Mouse (Mus musculus) c-Kit-positive CD71-negative TER-119-negative erythroid progenitor cells, embryonic 14.5 days (primary cell): ENCODE results near the gene Heatr5b.

Experiments
- DNase-seq: peaks from one replicate; pipeline ENCODE4 v3.0.0-alpha.2; 2013; ENCODE audit warnings: low read depth

Gene Heatr5b

DNA sequence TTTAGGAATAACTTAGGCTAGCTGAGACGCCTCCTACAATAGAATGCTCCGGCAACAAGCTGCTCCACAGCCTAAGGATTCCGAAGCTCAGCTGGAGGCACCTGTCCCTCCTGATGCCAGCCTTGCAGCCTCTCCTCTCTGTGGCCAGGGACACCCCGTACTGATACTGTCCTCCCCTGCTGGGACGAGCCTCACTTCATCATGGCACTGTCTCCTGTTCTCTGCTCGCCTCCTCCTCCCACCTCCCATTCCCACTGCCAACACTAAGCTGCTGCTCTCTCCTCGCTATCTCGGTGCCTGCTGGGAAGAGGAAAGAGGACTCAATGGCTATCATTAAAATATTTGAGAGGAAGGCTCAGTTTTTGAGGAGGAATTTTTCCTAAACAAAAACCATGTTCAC is 67.6 kb downstream of the Heatr5b start:
- DNase-seq = no peak

DNA sequence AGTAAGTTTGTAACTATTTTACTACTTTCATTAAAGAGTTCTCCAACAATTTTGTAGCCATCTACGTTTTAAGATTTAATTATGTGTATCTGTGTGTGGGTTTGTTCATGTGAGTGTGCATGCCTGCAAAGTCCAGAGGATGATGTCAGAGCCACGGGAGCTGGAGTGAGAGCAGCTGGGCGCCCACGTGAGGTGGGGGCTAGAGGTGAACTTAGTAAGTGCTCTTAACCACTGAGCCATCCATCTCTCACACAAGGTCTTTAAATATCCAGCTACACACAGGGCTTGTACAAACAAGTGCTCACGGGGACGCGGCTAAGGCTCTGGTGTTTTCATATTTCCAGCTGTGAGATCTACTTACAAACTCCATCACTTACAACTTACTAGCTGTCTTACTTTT is 69.1 kb downstream of the Heatr5b start:
- DNase-seq = no peak

DNA sequence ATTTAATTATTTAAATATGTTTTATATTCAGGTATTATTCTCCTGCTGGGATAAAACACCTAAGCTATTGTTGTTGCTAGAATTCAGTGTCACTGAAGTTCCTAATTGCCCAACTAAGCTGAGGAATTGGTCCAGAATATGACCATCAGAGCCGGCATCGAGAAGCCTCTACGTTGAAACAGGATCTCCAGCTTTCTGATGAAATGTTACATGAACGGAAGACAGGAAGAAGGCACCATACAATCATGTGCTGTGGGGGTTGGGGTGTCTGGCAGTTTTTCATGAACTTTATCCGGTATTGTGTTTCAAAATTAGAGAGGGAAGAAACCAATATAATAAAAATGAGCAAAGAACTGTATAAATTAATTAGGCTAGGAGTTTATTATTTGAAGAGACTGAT is 71.9 kb downstream of the Heatr5b start:
- DNase-seq = no peak

DNA sequence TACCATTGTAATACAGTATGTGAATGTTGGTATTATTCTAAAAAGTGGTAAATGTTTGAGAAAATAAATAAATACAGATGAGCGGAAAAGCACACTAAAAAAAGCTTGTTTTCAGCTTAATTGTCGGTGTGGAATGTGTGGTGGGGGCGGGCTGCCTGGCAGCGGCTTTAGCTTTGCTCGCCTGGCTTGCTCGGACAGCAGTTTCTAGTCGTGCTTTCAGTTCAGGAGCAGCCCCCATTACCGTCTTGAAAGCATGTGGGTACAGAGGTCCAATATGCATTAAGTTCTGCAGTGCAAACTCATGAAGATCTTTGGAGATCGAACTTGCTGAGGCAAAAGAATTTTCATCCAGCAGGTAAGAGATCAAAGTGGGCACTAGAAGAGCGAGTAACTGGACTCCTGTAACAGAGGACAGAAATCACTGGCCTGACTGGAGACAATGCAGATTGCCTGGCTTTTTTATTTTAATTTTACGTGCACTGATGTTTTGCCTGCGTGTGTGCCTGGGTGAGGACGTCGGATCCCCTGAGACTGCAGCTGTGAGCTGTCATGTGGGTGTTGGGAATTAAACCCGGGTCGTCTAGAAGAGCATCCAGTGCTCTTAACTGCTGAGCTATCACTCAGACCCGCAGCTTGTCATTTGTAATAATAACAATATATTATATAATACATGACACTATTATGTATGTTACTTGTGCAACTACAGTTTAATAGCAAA is 82.1 kb downstream of the Heatr5b start:
- DNase-seq = no peak

DNA sequence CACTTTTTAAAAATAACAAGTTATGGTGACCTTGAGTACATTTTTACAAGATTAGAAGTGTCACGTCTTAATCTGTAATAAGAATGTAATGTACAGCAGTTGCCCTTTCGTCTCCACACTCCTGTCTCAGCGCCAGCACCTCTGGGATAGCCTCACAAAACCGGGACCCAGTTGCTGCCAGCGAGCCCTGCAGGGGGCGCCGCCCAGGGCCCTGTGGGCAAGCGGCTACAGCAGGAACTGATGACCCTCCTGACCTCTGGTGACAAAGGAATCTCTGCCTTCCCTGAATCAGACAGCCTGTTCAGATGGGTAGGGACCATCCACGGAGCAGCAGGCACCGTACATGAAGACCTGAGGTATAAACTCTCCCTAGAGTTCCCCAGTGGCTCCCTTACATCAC is 83.1 kb downstream of the Heatr5b start:
- DNase-seq = no peak

DNA sequence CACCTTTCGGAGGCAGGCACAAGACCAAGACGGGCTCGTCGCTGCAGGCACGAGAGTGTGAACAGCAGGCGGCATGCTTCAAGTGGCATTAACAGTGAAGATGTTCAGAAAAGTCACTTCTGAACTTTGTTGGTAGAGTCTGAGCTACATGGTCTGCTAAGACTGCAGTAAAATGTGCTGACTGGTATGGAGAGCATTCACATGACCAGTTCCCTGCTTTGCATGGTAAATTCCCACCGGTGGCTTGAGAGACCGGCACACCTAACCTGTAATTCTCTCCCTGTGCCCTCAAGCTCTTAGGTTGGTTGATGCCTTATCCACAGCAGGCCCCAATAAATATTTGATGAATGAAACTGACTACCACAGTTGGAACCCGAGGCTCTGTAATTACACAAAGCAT is 86.7 kb downstream of the Heatr5b start:
- no peak for DNase-seq

DNA sequence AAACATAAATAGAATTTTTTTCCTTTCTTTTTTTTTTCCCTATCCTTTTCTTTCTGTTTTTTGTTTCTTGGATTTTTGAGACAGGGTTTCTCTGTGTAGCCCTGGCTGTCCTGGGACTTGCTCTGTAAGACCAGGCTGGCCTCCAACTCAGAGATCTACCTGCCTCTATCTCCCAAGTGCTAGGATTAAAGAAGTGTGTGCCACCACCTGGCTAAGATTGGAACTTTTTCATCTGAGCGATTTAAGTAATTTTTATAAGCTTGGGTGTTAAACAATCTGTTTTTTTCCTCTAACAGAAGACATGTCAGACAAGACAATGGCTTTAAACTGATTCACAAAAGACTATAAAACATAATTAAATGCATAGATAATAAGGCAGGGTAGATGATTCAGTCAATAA is 96.7 kb downstream of the Heatr5b start:
- no peak for DNase-seq

DNA sequence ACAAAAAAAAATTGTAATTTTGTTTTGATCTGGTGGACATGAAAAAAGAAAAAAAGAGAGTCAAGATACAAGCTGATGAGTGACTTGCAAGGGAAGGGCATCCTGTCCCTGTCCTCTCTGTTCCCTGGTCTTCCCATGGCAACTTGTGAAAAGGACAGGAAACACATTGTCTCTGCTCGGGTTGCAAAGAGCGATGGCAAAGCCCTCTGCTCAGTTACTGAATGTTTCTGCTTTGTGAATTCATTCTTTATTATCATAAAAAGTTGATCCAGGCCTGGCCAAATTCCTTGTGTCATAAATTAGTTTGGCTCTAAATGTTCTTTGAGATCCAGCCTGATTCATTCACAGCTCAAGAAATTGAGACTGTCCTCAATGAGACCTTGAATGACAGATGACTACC is 97.4 kb downstream of the Heatr5b start:
- no peak for DNase-seq

DNA sequence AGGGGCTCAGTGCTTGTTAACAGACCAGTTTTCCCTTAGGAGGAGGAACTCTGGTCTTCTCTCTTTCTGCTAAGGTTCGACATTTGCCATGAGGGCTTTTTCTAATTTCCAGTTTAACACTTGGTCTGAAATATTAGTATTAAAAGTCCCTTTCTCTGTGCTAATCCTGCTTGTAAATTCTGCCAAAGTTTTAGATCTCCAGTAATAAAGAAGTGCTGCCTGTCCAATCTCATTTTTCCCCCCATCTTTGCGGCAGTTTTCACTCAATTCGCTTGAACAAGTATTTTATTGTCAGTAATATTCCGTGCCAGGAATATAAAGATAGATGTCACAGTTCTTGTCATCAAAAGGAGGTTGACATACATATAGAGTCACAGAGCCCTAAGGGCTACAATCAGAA is 98.1 kb downstream of the Heatr5b start, which contains the start of gene Strn:
Gene Strn (minus strand): TSS at position 101 of the 400 bp plus-strand sequence.
- DNase-seq = no peak

DNA sequence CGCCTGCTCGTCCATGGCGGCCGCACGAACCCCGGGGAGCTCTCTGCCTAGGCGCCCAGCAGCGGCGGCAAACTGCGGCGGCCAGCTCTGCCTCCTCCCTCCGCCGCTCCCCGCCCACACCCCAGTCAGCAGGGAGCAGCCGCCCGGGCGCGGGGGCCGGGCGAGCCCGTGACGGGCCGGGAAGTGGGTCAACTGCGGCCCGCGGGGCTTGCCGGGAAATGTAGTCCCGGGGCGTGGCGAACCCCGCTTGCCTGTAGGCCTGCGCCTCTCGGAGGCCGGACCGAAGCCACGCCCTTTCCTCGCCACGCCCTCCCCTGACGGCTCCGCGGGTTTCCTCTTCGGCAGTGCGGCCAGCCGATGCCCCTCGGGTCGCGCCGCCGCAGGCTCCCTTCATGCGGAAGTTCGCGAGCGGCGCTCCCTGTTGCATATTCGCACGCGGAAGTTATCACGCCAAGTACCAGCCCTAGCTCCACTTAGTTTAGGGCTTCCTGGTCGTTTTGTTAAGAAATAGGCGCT is 98.6 kb downstream of the Heatr5b start:
- peak; percentile 97 for DNase-seq

DNA sequence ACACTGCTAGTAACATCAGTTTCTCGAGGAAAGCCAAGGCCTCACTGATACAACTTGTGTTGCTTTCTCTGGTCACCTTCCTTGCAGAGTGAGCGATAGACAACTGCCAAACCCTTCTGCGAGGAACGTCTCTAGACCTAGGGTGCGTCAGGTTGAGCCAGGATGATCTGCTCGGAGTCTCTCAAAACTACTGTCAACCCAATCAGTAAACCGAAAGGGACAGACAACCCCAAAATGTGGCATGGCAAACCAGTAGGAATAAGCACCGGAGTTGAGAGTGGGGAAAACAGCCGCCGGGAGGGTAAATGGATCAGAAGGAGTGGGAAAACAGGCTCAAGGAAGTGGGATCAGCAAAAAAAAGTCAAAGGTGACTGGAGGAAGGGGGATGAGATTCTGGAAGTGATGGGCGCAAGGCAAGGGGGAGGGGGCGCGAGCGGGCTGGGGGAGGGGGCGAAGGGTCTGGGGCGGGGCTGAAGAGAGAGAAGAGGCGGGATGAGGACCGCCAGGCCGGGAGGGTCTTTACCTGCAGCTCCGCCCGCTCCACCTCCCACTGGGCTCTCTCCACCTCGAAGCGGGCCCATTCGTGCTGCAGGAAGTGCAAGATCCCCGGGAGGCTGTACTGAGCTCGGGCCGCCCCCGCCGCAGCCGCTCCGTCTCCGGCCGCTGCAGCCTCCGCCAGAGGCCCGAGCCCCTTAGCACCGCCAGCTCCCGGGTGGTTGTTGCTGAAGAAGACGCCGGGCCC is 99.3 kb downstream of the Heatr5b start:
- no peak for DNase-seq

DNA sequence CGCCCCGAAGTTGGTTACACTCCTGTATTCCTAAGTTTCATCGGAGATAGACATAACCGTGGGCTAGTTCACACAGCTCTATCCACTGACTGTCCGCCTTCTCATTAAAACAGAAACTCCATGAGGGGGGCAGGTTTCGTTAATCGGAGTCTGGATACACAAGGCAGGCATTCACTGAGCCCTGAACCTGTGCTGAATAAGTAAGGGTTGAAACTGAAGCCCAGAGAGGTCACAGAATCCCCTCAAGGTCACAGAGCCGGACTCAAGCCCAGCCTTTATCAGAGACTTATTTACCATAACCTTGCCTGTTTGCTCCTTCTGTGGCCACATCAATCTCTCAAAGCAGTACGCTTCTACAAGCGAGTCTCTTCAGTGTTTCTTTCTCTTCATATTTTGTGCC is 100.4 kb downstream of the Heatr5b start:
- DNase-seq = no peak

DNA sequence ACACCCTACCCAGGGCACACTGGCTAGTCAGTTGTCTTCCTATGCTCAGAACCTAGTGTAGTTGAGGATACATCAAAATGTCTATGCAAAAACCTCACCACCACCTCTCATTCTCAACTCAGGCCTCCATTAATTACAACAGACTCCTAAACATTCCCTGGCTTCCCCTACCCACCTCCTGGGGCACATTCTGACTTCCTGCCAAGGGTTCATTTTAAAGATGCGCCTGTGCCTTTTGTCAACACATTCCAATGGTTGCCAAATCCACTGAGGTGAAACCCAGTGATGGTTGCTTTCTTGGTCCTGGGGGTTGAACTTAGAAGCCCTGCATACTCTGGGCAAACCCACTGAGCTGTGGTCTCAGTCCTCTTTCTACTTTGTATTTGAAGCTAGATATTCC is 103.1 kb downstream of the Heatr5b start:
- DNase-seq = no peak

DNA sequence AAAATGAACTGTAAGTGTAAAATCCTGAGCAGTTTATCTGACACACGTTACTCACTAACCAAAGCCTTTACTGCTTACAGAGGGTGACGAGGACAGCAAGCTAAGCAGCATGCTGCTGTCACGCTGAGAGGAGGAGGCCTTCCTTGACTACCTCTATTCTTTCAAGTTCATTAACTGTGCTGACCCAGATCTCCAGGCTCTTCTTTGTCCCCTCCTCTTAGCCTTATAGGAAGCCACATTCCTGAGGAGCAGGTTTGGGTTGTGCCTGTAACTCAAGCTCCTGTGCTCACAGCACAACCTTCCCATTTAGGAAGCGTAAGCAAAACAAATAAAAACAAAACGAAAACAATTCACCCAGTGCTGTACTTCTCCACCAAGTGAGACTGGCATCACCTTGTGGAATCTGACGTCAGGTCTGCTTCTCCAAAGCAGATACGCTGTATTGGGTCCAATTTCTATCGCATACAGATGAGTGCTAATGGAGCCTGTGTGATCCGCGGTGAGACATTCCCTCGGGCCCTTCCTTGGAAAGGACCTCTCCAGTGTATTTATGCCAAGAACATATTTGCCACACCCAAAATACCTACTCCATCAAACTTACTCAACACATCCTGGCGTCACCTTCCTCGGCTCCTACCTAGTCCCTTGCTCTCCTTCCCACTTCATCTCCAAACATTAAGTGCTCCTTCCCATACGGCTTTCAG is 108.3 kb downstream of the Heatr5b start:
- DNase-seq = no peak

DNA sequence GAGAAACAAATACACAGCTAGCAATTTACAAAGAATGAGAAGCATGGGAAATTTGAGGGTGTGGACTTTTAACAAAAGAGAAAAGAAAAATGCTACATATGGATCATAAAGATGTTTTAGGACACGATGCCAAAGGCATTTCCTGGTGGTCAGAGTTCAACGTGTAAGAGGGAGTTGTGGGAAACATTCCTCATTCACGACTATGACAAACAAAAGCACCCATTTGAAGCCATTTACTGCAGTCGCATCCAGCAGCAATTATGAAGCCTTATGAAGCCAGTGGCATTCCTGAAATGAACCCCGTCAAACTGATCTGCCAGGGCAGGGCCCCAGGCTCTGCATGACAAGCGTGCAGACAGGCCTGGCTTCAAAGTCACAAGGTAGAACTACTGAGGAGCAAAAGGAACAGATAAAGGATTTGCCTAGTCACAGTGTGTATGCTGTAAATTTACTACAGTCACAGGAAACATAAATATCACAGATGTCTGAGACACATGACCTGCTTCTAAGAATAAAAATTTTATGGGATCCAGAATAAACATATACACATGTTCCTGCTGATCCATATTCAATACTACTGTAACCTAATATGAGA is 110.6 kb downstream of the Heatr5b start:
- no peak for DNase-seq

DNA sequence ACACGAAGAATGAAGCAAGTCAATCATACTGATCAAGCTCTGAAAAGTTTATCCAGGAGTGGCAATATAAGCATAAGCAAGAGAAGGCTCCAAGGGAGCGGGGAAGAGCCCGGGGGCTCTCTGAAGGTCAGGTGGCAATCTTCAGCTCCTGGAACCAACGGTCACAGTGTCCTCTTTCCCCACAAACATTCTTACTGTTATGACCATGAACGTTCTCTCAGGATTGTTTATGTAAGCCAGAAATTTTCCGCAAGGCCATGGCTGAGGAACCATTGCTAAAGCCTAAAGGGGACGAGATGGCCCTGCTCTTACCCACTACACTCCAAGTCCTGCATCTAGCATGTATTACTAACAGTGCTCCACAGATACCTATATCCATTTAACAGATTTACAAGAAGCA is 113.5 kb downstream of the Heatr5b start:
- DNase-seq = no peak

DNA sequence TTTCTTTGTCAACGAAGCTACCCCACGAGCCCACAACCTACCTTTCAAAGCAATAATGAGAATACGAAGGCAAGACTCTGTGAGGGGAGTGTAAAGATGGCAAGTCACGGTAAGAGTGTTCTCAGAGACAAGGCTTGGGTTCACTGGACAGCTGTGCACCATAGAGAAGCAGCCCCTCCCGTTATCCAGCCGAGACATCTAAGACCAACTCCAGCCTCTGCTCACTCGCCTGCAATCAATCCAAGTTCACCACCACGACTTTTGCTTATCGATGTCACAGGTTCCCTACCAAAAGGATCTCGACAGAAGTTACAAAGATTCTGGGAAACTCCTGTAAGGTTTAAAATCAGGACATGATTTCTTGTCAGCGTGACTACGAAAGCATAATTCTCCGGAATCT is 116.1 kb downstream of the Heatr5b start:
- DNase-seq = no peak

DNA sequence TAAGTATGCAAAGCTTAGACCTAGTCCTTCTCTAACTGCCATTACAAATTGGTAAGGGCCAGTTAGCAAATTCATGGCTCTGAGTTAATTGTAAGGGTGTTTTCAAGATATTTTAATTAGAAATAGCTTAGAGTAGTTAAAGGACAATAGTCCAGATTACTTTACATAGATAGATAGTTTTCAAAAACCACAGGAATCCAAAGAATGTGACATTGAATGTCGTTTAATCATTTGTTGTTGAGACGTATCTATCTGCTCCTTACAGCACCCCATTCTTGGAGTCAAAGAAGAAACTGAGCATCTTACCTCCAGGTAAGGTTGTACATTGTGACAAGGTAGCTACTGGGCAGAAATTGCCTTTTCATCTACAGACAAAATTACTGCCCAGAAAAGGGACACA is 124.9 kb downstream of the Heatr5b start:
- no peak for DNase-seq

DNA sequence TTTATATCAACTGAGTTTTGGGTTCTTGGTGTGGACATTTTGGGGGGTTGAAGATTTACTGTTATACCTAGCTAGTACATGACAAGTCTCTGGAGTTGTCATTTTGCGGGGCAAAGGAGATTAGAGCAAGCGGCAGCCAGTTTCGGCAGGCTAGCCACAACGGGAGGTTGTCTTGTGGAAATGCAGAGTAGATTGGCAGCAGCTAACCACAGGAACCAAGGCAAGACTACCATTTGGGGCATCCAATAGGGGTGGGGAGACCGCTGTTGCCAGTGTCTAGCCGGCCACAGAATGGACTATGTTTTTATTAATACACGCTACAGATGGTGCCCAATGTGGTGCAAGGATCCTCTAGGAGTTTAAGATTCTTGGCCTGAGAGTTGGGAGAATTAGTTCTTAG is 126.7 kb downstream of the Heatr5b start:
- DNase-seq = no peak

DNA sequence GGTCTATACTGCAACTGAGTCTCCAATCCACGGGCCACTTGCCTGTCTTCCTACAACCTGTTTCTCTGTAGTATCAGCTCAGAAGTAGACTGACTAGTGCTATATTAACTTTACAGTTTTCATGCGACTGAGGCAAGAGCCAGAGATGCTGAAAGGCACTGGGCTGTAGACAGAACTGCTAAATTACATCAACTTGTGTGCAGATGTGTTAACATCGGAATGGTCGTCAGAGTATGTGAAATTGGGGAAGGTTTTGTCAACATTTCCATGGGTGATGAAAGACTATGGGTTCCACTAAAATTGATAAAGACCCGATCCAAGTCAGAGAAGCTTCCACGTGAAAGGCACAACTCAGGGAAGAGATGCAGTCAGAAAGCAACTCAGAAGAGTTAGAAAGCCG is 132.2 kb downstream of the Heatr5b start:
- no peak for DNase-seq
